Mouse (Mus musculus) midbrain, embryonic 12.5 days (tissue): ENCODE measurements around the gene Dennd6b. TPM values are rescaled to one million over a fixed set of nuclear protein-coding genes. Genes with fewer than 3 reads are reported as not detected.

Source experiments
- ATAC-seq: fragments of 200-750 bp; cut with Nextera tagmentation; 2 replicates; pipeline ENCODE4 v1.8.0; 2017; ENCODE audit warnings: low read depth, moderate TSS enrichment, moderate library complexity; ENCODE audit not compliant: low FRiP score
- H3K27ac ChIP-seq: fragments of 300-500 bp; sonication (generic); replicated peaks from 2 replicates; pipeline ENCODE4 v1.5.1; 2016; ENCODE audit warnings: mild to moderate bottlenecking
- H3K27me3 ChIP-seq: fragments of 300-500 bp; sonication (generic); 2 replicates; pipeline ENCODE4 v1.6.1; 2016; ENCODE audit warnings: mild to moderate bottlenecking
- H3K36me3 ChIP-seq: fragments of 300-500 bp; sonication (generic); 2 replicates; pipeline ENCODE4 v1.6.1; 2016
- H3K4me1 ChIP-seq: fragments of 300-500 bp; sonication (generic); 2 replicates; pipeline ENCODE4 v1.6.1; 2016
- H3K4me2 ChIP-seq: fragments of 300-500 bp; sonication (generic); replicated peaks from 2 replicates; pipeline ENCODE4 v1.6.1; 2016; ENCODE audit warnings: mild to moderate bottlenecking, moderate library complexity
- H3K4me3 ChIP-seq: fragments of 300-500 bp; sonication (generic); 2 replicates; pipeline ENCODE4 v1.5.1; 2016; ENCODE audit warnings: mild to moderate bottlenecking
- H3K9ac ChIP-seq: fragments of 300-500 bp; sonication (generic); replicated peaks from 2 replicates; pipeline ENCODE4 v1.6.1; 2016; ENCODE audit warnings: mild to moderate bottlenecking, moderate library complexity
- H3K9me3 ChIP-seq: fragments of 300-500 bp; sonication (generic); 2 replicates; pipeline ENCODE4 v1.6.1; 2016; ENCODE audit warnings: mild to moderate bottlenecking
- WGBS: fragments of 180-500 bp; shearing (Covaris S2); methylation state at CpG from one replicate; pipeline ENCODE4 v1.1.7; 2016; 5-methylcytosine and 5-hydroxymethylcytosine counted together
- polyA plus RNA-seq: library from polyadenylated mRNA; unstranded; fragments of >200 nt; fragmentation: Nextera tagmentation; extraction: Ambion mirVana; gene quantifications from 2 replicates; pipeline ENCODE4 v1.2.1, GENCODE M21; 2016

The Dennd6b gene
- polyA plus RNA-seq, 1 experiment from 2014 or later, result 58.6 TPM

DNA sequence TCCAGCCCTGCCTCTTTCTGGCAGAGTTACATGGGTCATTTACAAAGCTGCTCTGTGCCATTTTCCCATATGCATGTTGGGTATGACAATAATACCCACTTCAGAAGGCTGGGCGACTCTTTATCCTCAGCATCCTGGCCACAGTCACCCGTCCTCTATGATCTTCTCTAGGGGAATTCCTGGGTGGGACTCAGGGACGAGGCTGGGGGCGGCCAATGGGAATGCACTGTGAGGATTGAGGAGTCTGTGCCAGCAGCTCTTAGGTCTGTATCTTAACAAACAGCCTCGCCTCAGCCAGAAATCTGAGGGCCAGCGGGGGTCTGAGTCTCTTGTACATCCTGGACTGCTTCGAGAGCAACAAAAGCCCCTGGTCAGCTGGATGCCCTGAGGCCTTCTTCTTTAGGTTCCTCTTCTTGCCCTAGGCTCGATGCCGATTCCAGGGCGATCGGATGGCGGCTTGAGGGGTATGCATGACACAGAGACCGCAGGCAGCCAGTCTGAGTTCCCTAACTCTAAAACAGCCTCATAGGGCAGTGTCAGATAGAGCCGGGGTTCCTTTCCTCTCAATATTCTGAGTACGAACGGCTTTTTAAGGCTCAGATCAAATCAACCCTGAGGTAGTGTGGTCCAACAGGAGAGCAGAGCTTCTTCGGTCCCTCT, 23.9 kb downstream of the Dennd6b start:
- 33% methylated on average over 17 of the region's 17 CpGs for WGBS

DNA sequence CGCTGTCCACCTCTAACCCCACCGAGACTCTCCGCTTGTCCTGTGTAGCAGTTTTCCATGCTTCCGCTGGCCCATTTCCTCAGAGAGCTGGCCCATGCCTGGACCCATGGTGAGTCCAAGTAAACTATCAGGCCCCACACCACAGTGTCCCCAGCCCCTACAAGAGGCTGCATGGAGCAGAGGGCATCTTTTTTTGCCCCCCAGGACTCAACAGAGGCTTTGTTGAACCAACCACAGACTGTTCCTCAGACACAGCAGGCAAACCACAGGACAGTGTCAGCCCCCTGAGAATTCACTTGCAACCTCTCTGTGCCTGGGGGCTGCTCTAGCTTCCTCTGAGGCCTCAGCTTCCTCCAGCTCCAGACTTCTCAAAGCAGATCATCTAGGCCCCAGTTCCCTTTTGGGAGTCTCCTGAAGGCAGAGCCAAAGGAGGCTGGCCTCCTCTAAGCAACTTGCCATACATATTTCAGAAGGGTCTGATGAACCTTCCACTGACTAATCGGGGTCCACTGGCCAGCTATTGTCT, 24.7 kb downstream of the Dennd6b start:
- Histone ChIP-seq H3K36me3 (peaks cover 37% of the 10 kb centered on the region), H3K27me3 (0 out of 2 replicates have a peak, but pooled peaks cover 8% of the 10 kb centered on the region), H3K4me2 (no peak overlapping the region), H3K4me1 (peaks cover 71% of the 10 kb centered on the region), H3K4me3 (no peak overlapping the region), H3K27ac (no peak overlapping the region), H3K9ac (no peak overlapping the region), H3K9me3 (no peaks in the 10 kb centered on the region)
- 89% methylated on average over 5 of the region's 5 CpGs for WGBS
- ATAC-seq, result no peak

More for the DNA sequence above, 23.9 kb downstream of the Dennd6b start:
- H3K27me3 ChIP-seq, result 0 out of 2 replicates have a peak, but pooled peaks cover 8% of the 10 kb centered on the region
- H3K4me1 ChIP-seq, result peaks cover 79% of the 10 kb centered on the region
- peak overlapping the region; percentile 99 for H3K4me2 ChIP-seq
- H3K27ac ChIP-seq, result peak overlapping the region; percentile 80
- no peak for ATAC-seq
- H3K4me3 ChIP-seq, result peak overlapping the region; percentile 56
- no peaks in the 10 kb centered on the region for H3K9me3 ChIP-seq
- H3K9ac ChIP-seq, result peak overlapping the region; percentile 70
- peaks cover 29% of the 10 kb centered on the region for H3K36me3 ChIP-seq

DNA sequence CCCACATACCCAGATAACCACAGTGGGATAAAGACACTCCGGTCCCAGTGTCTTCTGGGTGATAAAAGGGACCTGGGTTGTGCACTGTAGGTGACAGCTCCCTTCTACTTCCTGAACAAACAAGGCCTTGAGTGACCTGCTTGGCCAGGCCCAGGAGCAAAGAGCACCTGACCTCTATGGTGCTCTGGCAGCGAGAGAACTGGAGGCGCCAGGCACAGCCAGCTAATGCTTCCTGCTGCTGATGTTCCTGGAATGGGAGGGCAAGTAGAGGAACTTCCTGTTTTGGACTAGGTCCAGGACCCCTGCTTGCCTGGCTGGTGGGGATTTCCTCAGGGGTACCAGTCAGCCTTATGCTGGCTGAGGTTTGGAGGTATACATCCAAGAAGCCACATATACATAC, 26.2 kb downstream of the Dennd6b start:
- H3K9me3 ChIP-seq, result no peaks in the 10 kb centered on the region
- H3K9ac ChIP-seq, result no peak overlapping the region
- peaks cover 52% of the 10 kb centered on the region for H3K36me3 ChIP-seq
- H3K27me3 ChIP-seq, result 0 out of 2 replicates have a peak, but pooled peaks cover 8% of the 10 kb centered on the region
- no peak overlapping the region for H3K27ac ChIP-seq
- WGBS, result 77% methylated on average over 3 of the region's 3 CpGs
- ATAC-seq, result no peak
- no peak overlapping the region for H3K4me3 ChIP-seq
- H3K4me1 ChIP-seq, result peaks cover 56% of the 10 kb centered on the region
- no peak overlapping the region for H3K4me2 ChIP-seq

DNA sequence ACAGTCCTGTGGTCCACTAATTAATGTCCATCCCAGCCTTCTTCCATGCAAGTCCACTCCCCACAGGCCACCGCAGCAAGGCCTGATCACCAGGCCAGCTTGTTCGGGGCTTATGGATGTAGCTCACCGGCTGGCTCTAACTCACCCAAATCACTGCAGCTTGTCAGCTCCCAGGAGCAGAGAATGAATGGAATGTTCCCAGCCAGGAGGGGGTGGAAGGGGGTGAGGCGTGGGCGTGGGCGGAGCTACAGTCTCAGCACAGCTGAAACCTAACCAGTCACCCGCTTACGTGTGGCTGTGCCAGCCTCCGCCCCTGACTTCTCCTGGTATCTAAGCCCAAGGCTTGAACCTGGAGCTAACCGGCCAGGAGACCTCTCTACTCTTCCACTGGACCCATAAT, 26.9 kb downstream of the Dennd6b start:
- WGBS, result 8% methylated on average over 10 of the region's 10 CpGs
- Histone ChIP-seq H3K9ac (peak overlapping the region; percentile 24; the same call in 1 of the 2 replicates), H3K36me3 (peaks cover 58% of the 10 kb centered on the region), H3K4me2 (peak overlapping the region; percentile 19; the same call in 1 of the 2 replicates), H3K4me3 (no peak overlapping the region), H3K27ac (peak overlapping the region; percentile 65), H3K27me3 (0 out of 2 replicates have a peak, but pooled peaks cover 3% of the 10 kb centered on the region), H3K9me3 (no peaks in the 10 kb centered on the region), H3K4me1 (peaks cover 50% of the 10 kb centered on the region)
- ATAC-seq, result 0 out of 2 replicates have a peak, but pooled peaks have one; percentile 20

DNA sequence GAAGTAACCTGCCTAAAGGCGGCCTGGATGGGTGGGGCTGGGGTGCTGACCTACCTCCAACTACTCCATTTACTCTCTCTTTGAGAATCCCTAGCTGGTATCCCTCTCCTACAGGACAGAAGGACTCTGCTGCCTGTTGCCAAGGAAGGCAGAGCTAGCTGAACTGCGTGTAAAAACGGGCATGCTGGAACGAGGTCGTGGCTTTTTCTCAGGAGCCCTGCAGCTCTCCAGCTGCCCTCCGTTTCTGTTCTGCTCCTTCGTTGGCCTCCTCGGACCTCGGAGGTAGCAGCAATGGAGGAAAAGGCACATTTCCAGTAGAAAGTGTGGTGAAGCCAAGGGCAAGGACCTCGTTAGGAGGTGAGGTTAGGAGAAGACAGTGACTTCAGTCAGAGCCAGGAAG, 27.4 kb downstream of the Dennd6b start:
- no peak for ATAC-seq
- no peak overlapping the region for H3K4me3 ChIP-seq

DNA sequence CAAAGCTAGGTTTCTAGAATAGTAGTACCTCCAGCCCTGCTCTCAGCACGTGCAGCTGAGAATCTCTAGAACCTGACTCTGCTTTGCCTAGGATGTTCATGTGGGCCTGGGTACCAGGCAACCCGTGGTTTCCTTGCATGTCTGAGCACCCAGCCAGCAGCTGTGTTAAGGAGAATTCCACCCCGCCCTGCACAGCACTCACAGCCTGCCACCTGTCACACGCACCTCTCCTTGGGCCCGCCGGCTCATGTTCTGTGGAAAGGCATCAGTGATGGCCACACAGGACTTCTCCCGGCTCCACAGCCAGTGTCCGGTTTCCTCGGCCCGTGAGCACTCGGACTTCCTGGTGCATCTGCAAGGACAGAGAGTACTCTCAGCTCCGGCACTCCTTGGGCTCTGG, 30.8 kb downstream of the Dennd6b start:
- Histone ChIP-seq H3K4me2 (no peak overlapping the region), H3K9ac (no peak overlapping the region), H3K9me3 (no peaks in the 10 kb centered on the region), H3K27me3 (no peaks in the 10 kb centered on the region), H3K36me3 (peaks cover 98% of the 10 kb centered on the region), H3K27ac (no peak overlapping the region), H3K4me1 (peaks cover 17% of the 10 kb centered on the region), H3K4me3 (no peak overlapping the region)
- ATAC-seq, result no peak
- 95% methylated on average over 12 of the region's 12 CpGs for WGBS

More for the DNA sequence above, 27.4 kb downstream of the Dennd6b start:
- H3K9ac ChIP-seq, result no peak overlapping the region
- H3K9me3 ChIP-seq, result no peaks in the 10 kb centered on the region
- H3K4me2 ChIP-seq, result 0 out of 2 replicates have a peak overlapping the region, but pooled peaks have one; percentile 19
- H3K27me3 ChIP-seq, result no peaks in the 10 kb centered on the region
- H3K36me3 ChIP-seq, result peaks cover 64% of the 10 kb centered on the region
- peak overlapping the region; percentile 65 for H3K27ac ChIP-seq
- peaks cover 45% of the 10 kb centered on the region for H3K4me1 ChIP-seq
- 66% methylated on average over 10 of the region's 10 CpGs for WGBS

DNA sequence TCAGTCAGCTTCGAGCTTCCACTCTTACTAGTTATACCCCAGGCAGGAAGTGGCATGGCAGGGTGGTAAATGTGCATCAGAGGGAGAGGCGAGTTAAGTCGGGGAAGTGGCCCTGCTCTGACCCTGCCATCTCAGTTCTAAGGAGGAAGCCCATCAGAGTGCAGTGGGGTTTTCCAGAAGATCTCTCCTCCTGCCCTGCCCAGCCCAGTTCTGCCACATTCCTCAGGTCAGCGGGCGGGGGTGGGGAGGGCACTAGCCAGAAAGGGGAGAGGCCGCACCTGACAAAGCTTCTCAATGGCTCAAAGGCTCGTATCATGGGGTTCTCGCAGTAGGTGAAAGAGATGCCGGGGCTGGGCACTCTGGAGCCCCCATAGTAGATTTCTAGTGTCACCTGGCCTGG, 34.9 kb downstream of the Dennd6b start:
- no peak overlapping the region for H3K4me2 ChIP-seq
- ATAC-seq, result no peak
- no peaks in the 10 kb centered on the region for H3K4me1 ChIP-seq
- H3K9ac ChIP-seq, result no peak overlapping the region
- H3K4me3 ChIP-seq, result no peak overlapping the region
- H3K27ac ChIP-seq, result no peak overlapping the region
- WGBS, result 88% methylated on average over 9 of the region's 9 CpGs
- H3K36me3 ChIP-seq, result peaks cover 100% of the 10 kb centered on the region
- no peaks in the 10 kb centered on the region for H3K27me3 ChIP-seq
- no peaks in the 10 kb centered on the region for H3K9me3 ChIP-seq

DNA sequence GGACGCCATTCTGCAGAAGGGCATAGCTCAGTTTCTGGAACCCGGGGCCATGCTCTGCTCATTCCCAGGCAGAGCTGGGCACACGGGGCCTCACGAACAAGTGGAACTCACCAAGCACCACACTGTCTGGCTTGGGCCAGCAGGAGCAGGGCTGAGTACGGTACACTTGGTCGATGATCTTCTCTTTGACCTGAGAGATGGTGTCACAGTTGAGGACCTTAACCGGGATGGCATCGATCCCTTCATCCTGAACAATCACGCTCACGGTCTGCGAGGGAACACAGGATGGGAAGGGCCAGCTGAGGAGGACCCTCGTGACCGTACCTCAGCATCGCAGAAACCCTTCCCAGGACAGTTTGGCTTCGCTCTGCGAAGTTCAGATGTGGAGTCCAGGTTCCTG, 37.8 kb downstream of the Dennd6b start:
- WGBS, result 95% methylated on average over 16 of the region's 16 CpGs
- no peak overlapping the region for H3K4me2 ChIP-seq
- no peaks in the 10 kb centered on the region for H3K4me1 ChIP-seq
- H3K27ac ChIP-seq, result no peak overlapping the region
- H3K36me3 ChIP-seq, result peaks cover 99% of the 10 kb centered on the region
- no peaks in the 10 kb centered on the region for H3K27me3 ChIP-seq
- ATAC-seq, result no peak
- no peak overlapping the region for H3K9ac ChIP-seq
- no peaks in the 10 kb centered on the region for H3K9me3 ChIP-seq
- H3K4me3 ChIP-seq, result no peak overlapping the region

DNA sequence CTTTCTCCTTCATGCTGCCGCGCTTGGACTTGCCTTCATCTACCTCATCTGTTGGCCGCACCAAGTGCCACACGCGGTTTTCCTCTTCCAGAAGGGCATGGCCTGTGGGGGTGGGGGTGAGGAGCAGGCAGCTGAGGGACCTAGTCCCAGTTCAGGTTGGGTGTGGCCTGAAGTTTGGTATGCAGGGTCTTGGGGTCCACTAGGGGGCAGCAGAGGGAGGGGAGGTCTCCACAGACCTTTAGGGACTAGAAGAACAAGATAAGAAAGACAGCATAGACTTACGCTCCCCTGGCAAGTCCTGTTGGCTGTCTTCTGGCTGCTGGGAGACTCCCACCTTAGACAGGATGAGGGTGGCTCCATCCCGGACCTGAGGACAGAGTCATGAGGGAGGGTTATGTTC, 38.3 kb downstream of the Dennd6b start:
- ATAC-seq, result peak; percentile 39; the same call in 1 of the 2 replicates
- Histone ChIP-seq H3K9me3 (no peaks in the 10 kb centered on the region), H3K36me3 (peaks cover 93% of the 10 kb centered on the region), H3K4me3 (no peak overlapping the region), H3K4me2 (no peak overlapping the region), H3K27ac (no peak overlapping the region), H3K27me3 (no peaks in the 10 kb centered on the region), H3K4me1 (no peaks in the 10 kb centered on the region; the same call in 1 of the 2 replicates), H3K9ac (no peak overlapping the region)
- WGBS, result 75% methylated on average over 7 of the region's 7 CpGs

DNA sequence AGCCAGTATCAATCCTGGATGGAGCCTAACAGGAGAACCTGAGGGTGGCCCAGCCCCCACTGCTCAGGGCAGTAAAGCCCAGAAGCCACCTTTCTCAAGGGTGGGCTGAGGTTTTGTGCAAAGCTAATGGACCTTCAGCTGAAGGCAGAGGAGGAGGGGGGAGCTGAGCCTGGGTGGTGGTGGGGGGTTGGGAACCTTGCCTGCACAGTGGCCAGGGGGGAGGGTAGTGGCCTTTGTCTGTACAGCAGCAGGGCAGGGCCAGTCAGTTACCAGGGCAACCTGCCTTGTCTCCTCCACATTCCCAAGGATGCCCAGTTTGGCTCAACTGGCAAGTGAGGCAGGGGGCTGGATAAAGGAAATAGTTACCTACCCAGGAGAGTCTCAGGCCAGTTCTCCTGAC, 44.0 kb downstream of the Dennd6b start:
- peak; percentile 68 for ATAC-seq
- Histone ChIP-seq H3K9ac (peak overlapping the region; percentile 4; the same call in 1 of the 2 replicates), H3K4me1 (peaks cover 34% of the 10 kb centered on the region), H3K27ac (peak overlapping the region; percentile 73), H3K36me3 (peaks cover 37% of the 10 kb centered on the region), H3K9me3 (no peaks in the 10 kb centered on the region), H3K27me3 (peaks cover 10% of the 10 kb centered on the region; the same call in 1 of the 2 replicates), H3K4me2 (peak overlapping the region; percentile 29), H3K4me3 (no peak overlapping the region)

DNA sequence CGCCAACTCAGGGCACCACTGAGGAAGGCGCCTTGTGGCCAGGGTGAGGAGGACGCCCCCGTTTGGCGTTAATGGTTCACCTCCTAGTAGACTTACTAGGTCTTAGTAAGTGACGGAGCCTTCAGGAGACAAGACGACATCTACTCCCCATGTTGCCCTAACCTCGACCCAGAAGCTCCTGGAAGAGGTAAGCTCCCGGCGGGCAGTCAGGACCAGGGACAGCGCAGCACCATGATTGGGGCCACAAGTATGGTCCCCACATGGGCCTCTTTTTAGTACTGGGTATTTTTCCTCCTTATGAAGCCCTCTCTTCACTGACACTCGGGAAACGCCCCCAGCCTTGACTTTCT, 46.3 kb downstream of the Dennd6b start:
- WGBS, result 1% methylated on average over 13 of the region's 13 CpGs
- 0 out of 2 replicates have a peak, but pooled peaks have one; percentile 3 for ATAC-seq
- Histone ChIP-seq H3K9me3 (no peaks in the 10 kb centered on the region), H3K4me3 (peak overlapping the region; percentile 82), H3K9ac (peak overlapping the region; percentile 95), H3K4me1 (peaks cover 48% of the 10 kb centered on the region), H3K27me3 (peaks cover 12% of the 10 kb centered on the region), H3K4me2 (peak overlapping the region; percentile 78), H3K36me3 (peaks cover 27% of the 10 kb centered on the region), H3K27ac (peak overlapping the region; percentile 90)

DNA sequence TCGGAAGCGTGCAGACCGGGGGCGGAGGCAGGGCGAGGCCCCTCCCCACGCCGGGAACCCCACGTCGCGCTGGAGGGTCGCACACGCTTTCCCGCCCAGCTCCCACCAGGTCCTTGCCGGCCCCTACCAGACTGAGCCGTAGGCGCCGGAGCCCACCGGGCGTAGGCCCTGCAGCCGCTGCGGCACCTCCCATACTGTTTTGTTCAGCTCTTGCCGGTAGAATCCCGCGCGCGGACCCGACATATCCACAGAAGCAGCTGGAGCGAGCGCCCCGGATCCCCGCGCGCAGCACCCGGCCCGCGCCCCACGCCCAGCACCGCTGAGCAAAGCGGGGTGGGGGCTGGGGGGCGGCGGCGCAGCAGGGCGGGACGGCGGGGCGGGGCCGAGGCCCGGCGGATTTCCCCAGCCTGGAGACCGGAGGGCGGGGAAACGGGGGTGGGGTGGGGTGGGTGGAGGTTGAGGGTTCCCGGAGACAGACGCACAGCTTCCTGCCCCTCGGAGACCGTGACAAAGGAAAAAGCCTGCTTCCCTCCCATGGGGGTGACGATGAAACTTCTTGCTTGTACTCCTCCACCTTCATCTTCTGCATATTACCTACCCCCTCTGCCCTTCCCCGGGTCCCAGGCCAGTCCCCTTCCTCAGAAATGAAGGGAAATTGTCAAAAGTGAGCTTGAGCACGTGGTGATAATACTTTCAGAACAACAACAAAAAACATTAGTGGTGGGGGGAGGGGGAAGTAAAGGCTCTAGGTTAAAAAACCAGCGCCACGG, 46.8 kb downstream of the Dennd6b start, which contains the start of gene Mapk11:
Gene Mapk11, minus strand, starts transcription at position 358 of the 770 bp plus-strand sequence.
- peak; percentile 70 for ATAC-seq
- under 1% methylated on average over 51 of the region's 61 CpGs for WGBS

More for the DNA sequence above, 46.8 kb downstream of the Dennd6b start, which contains the start of gene Mapk11:
- Histone ChIP-seq H3K27me3 (peaks cover 12% of the 10 kb centered on the region), H3K4me1 (peaks cover 48% of the 10 kb centered on the region), H3K27ac (peak within 1 kb of the TSS; percentile 90), H3K9ac (peak within 1 kb of the TSS; percentile 95), H3K4me2 (peak within 1 kb of the TSS; percentile 78), H3K4me3 (peak within 1 kb of the TSS; percentile 82), H3K36me3 (peaks cover 27% of the 10 kb centered on the region), H3K9me3 (no peaks in the 10 kb centered on the region)
